Mouse (Mus musculus) embryonic fibroblast, embryonic 13.5 days (primary cell): Measurements from ENCODE around the gene Xrn2. TPM values are rescaled to one million over a fixed set of nuclear protein-coding genes. Genes with fewer than 3 reads are reported as not detected.

ENCODE experiments used
- H3K27ac ChIP-seq: 2 replicates; pipeline ENCODE4 v1.5.1; 2012; ENCODE audit warnings: low read length, control low read depth, inconsistent platforms; ENCODE audit not compliant: insufficient read depth
- H3K4me1 ChIP-seq: 2 replicates; pipeline ENCODE4 v1.6.1; 2011; ENCODE audit warnings: low read length; ENCODE audit not compliant: control insufficient read depth, insufficient read depth
- H3K4me3 ChIP-seq: 2 replicates; pipeline ENCODE4 v1.5.1; 2011; ENCODE audit warnings: mild to moderate bottlenecking, control low read depth, low read length; ENCODE audit not compliant: insufficient read depth
- CTCF ChIP-seq: IDR thresholded peaks from 2 replicates; pipeline ENCODE4 v1.5.1; 2011; ENCODE audit warnings: mild to moderate bottlenecking, control low read depth, low read length, moderate library complexity, borderline replicate concordance; ENCODE audit not compliant: insufficient read depth
- POLR2A ChIP-seq: IDR thresholded peaks from 2 replicates; pipeline ENCODE4 v1.6.1; 2011; ENCODE audit warnings: low read depth, mild to moderate bottlenecking, control low read depth, low read length, moderate library complexity
- polyA plus RNA-seq: library from polyadenylated mRNA; stranded (reverse); fragments of >200 nt; gene quantifications from 2 replicates; pipeline ENCODE4 v1.2.4, GENCODE M21; 2011; ENCODE audit warnings: low read depth; ENCODE audit not compliant: missing spikeins, insufficient read length

Gene Xrn2
- polyA plus RNA-seq, 1 experiment = 88.1 TPM

DNA sequence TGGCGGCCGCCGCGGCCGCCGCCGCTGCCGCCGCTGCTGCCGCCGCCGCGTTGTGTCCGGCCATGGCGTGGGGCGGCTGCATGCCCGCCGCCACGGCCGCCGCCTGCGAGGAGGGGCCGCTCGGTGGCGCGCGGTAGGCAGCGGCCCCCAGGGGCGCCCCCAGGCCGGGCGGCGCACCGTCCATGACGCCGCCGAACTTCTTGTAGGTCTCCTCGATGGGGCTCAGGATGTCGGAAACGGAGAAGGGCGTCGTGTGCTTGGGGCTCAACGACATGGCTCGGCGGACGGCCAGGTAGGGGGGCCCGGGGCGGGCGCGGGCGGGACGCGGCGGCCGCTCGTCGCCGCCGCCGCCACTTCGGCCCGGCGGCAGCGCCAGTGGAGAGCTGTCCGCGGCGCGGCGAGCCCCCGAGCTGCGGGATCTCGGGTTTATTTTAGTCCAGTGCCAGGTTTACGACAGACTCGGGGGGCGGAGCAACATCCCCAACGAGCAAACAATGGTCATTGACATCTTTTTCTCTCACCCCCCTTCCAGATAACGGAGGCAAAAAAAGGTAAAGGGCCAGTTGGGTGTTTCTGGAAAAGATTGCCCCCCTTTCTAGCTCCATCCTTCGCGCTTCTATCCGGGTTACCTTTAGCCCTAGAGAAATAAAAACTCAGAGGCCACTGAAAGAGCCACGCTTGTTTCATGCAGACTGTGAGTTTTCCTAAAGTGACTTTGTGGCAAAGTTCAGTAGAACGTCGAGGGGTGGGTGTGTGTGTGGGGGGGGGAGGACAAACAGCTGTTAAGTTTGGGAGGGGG is 72.5 kb downstream of the Xrn2 start, which contains the start of gene Nkx2-4:
Gene Nkx2-4, minus strand, starts transcription at position 374 of the 799 bp plus-strand sequence.
- TF ChIP-seq POLR2A = no peak
- TF ChIP-seq CTCF = no peak
- no peaks in the 10 kb centered on the region for H3K4me1 ChIP-seq
- H3K4me3 ChIP-seq = no peak within 1 kb of the TSS
- H3K27ac ChIP-seq = no peak within 1 kb of the TSS

DNA sequence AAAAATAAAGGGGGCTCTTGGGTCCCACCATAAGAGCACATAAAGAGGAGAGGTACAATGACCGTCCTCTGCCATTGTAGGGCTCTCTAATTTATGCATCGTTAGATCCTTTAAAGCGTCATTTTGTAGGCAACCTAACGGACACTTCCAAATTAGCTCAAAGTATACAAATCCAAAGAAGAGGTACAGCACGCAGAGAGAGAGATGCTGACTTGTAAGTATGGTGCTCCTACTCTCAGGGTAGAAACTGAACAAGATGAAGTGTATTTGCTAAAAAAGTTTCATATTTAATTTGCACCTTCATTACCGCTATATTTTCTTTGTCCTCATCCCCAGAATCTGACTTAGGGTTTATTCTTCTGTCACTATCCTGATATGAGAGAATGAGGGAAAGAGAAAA is 73.1 kb downstream of the Xrn2 start:
- Histone ChIP-seq H3K27ac (no peak overlapping the region), H3K4me3 (no peak overlapping the region), H3K4me1 (no peaks in the 10 kb centered on the region)
- TF ChIP-seq CTCF (no peak), POLR2A (no peak)

GRCm38 (mm10) chr2:147086441-147086840 is 73.6 kb downstream of the Xrn2 start:
- Histone ChIP-seq H3K4me1 (no peaks in the 10 kb centered on the region), H3K27ac (no peak overlapping the region), H3K4me3 (no peak overlapping the region)
- TF ChIP-seq POLR2A (no peak), CTCF (no peak)

GRCm38 (mm10) chr2:147119736-147120135 is 106.9 kb downstream of the Xrn2 start:
- Histone ChIP-seq H3K27ac (no peak overlapping the region), H3K4me3 (no peak overlapping the region), H3K4me1 (no peaks in the 10 kb centered on the region)
- TF ChIP-seq POLR2A (no peak), CTCF (no peak)

DNA sequence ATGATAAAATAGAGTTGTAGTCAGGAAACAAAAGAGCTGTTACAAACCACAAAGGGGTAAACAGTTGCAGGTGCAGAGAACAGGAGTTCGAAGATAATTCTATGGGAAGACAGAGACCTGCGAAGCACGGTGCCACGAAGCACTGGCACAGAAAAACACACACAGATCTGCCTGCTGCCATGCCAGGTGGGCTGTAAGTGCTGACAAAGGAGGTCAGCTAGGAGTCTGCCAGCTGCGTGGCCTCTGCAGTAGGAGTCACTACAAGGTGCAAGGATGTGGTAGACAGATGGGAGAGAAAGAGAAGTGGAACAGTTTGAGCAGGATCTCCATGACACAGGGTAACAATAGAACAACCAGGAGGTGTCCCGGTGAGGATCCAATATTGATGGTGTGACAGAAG is 114.6 kb downstream of the Xrn2 start:
- no peak overlapping the region for H3K27ac ChIP-seq
- TF ChIP-seq POLR2A = no peak
- TF ChIP-seq CTCF = no peak
- no peak overlapping the region for H3K4me3 ChIP-seq
- no peaks in the 10 kb centered on the region for H3K4me1 ChIP-seq

Other genes starting within 250 kb of the Xrn2 start
- gene Kiz, start 157.1 kb upstream of the Xrn2 start, polyA plus RNA-seq = 17.8 and 23.5 TPM in 2 replicates
- gene Nkx2-4, start 72.4 kb downstream of the Xrn2 start, polyA plus RNA-seq = not detected in 2 replicates
- gene Nkx2-2, start 181.2 kb downstream of the Xrn2 start, polyA plus RNA-seq = not detected in 2 replicates